Mouse (Mus musculus) natural killer cell, adult 2 months (primary cell): ENCODE measurements around the gene Noct.
"Not testable (repeated sequence)": the region's sequence is repeated elsewhere in the genome, so short reads cannot be mapped to it uniquely, and the experiment has no call there.

Experiments
- DNase-seq, 2 experiments: peaks; one replicate each; pipeline ENCODE4 v3.0.0; 2022; ENCODE audit warnings: low spot score in 2 of 2

The Noct gene

GRCm38 (mm10) chr3:51224363-51225225, at the start of gene Noct:
Noct (plus strand) TSS chr3:51224447.
- DNase-seq, result peak; percentile 77 to 84

GRCm38 (mm10) chr3:51178158-51178557, 46.1 kb upstream of the Noct start:
- DNase-seq, result no peak

GRCm38 (mm10) chr3:51179460-51180146, 44.6 kb upstream of the Noct start:
- DNase-seq, result no peak

- no peak for DNase-seq
Observed at GRCm38 (mm10) chr3:51180341-51180940, 43.8 kb upstream of the Noct start.

- no peak for DNase-seq
Observed at GRCm38 (mm10) chr3:51182455-51182854, 41.8 kb upstream of the Noct start.

GRCm38 (mm10) chr3:51183508-51183907, 40.7 kb upstream of the Noct start:
- DNase-seq, result not testable (repeated sequence)

- not testable (repeated sequence) for DNase-seq
Observed at GRCm38 (mm10) chr3:51183967-51184366, 40.3 kb upstream of the Noct start.

- no peak for DNase-seq
Observed at GRCm38 (mm10) chr3:51184715-51185114, 39.5 kb upstream of the Noct start.

GRCm38 (mm10) chr3:51185406-51185805, 38.8 kb upstream of the Noct start:
- no peak for DNase-seq

- DNase-seq, result no peak
Observed at GRCm38 (mm10) chr3:51194075-51194474, 30.2 kb upstream of the Noct start.

- peak; percentile 9 to 25 for DNase-seq
Observed at GRCm38 (mm10) chr3:51195321-51195720, 28.9 kb upstream of the Noct start.

- no peak for DNase-seq
Observed at GRCm38 (mm10) chr3:51195736-51196135, 28.5 kb upstream of the Noct start.

GRCm38 (mm10) chr3:51196724-51197111, 27.5 kb upstream of the Noct start:
- no peak for DNase-seq

GRCm38 (mm10) chr3:51197112-51197731, 27.0 kb upstream of the Noct start:
- DNase-seq, result no peak

- DNase-seq, result no peak
Observed at GRCm38 (mm10) chr3:51198291-51198690, 26.0 kb upstream of the Noct start.

- DNase-seq, result no peak
Observed at GRCm38 (mm10) chr3:51199130-51199529, 25.1 kb upstream of the Noct start.

- no peak for DNase-seq
Observed at GRCm38 (mm10) chr3:51200311-51200710, 23.9 kb upstream of the Noct start.

- DNase-seq, result no peak
Observed at GRCm38 (mm10) chr3:51200894-51201293, 23.4 kb upstream of the Noct start.

- DNase-seq, result no peak
Observed at GRCm38 (mm10) chr3:51201986-51202385, 22.3 kb upstream of the Noct start.

- DNase-seq, result no peak
Observed at GRCm38 (mm10) chr3:51202491-51202987, 21.7 kb upstream of the Noct start.

- no peak for DNase-seq
Observed at GRCm38 (mm10) chr3:51203906-51204305, 20.3 kb upstream of the Noct start.

GRCm38 (mm10) chr3:51204441-51204840, 19.8 kb upstream of the Noct start:
- DNase-seq, result no peak
